Mouse (Mus musculus) spleen, adult 2 months (tissue): Measurements from ENCODE around the gene Tmtc3. TPM values are rescaled to one million over a fixed set of nuclear protein-coding genes. Genes with fewer than 3 reads are reported as not detected.
"Not testable (repeated sequence)": the region's sequence is repeated elsewhere in the genome, so short reads cannot be mapped to it uniquely, and the experiment has no call there.

ENCODE experiments used
- DNase-seq, 2 experiments: peaks; one replicate each; pipeline versions ENCODE4 v3.0.0 to v3.0.0-alpha.2; 2012 to 2021; ENCODE audit warnings: low spot score in 2 of 2, low read depth in 1 of 2
- H3K27ac ChIP-seq: fragments of 200-500 bp; 2 replicates; pipeline ENCODE4 v1.5.1; 2012; ENCODE audit warnings: low read length, inconsistent platforms; ENCODE audit not compliant: insufficient read depth
- H3K27me3 ChIP-seq: fragments of 200-500 bp; 2 replicates; pipeline ENCODE4 v1.6.1; 2012; ENCODE audit warnings: mild to moderate bottlenecking, moderate library complexity, low read length, inconsistent platforms; ENCODE audit not compliant: control insufficient read depth, insufficient read depth
- H3K36me3 ChIP-seq: fragments of 200-500 bp; 2 replicates; pipeline ENCODE4 v1.6.1; 2012; ENCODE audit warnings: mild to moderate bottlenecking, low read length, inconsistent platforms; ENCODE audit not compliant: control insufficient read depth, insufficient read depth
- H3K4me1 ChIP-seq: fragments of 200-500 bp; 2 replicates; pipeline ENCODE4 v1.6.1; 2011; ENCODE audit warnings: inconsistent platforms; ENCODE audit not compliant: control insufficient read depth, insufficient read depth, insufficient read length
- H3K4me3 ChIP-seq: fragments of 200-500 bp; 2 replicates; pipeline ENCODE4 v1.5.1; 2011; ENCODE audit warnings: mild to moderate bottlenecking, inconsistent platforms; ENCODE audit not compliant: insufficient read depth, insufficient read length; ENCODE audit errors: extremely low read depth
- CTCF ChIP-seq: fragments of 200-500 bp; IDR thresholded peaks from 2 replicates; pipeline ENCODE4 v1.5.1; 2011; ENCODE audit warnings: mild to moderate bottlenecking, inconsistent platforms; ENCODE audit not compliant: insufficient read depth, insufficient read length, insufficient replicate concordance; ENCODE audit errors: extremely low read depth
- POLR2A ChIP-seq: fragments of 200-500 bp; IDR thresholded peaks from 2 replicates; pipeline ENCODE4 v1.6.1; 2011; ENCODE audit warnings: low read depth, low read length, inconsistent platforms
- WGBS: fragments of 180-500 bp; shearing (Covaris S2); methylation state at CpG from one replicate; pipeline ENCODE4 v1.1.7; 2018; 5-methylcytosine and 5-hydroxymethylcytosine counted together
- polyA plus RNA-seq: library from polyadenylated mRNA; depleted of rRNA; stranded (reverse); fragments of >200 nt; gene quantifications from 2 replicates; pipeline ENCODE4 v1.2.3, GENCODE M21; 2012; rRNA removed

Gene Tmtc3
- polyA plus RNA-seq, 1 experiment, result 1.6 TPM

DNA sequence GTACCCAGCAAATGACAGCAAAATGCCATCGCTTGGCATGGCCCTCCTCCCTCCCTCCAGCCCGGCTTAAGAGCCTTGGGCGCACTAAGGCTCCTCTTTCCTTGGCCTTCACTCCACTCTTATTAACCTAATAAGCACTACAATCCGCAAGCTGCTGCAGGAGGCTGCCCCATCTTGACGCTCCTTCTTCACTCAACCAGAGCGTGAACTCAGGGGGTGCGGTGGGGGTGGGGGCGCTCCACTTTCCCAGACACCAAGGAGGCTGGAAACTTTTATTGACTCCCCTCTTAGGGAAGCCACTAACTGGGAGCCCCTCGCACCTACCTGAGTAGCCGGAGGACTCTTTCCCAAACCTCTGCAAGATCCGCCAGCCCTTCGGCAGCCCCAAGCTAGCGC, 451 bp downstream of the Tmtc3 start:
- Histone ChIP-seq H3K27ac (peak overlapping the region; percentile 13; the same call in 1 of the 2 replicates), H3K36me3 (no peaks in the 10 kb centered on the region), H3K27me3 (no peaks in the 10 kb centered on the region), H3K4me1 (no peaks in the 10 kb centered on the region), H3K4me3 (peak overlapping the region; percentile 82)
- under 1% methylated on average over 13 of the region's 13 CpGs for WGBS
- TF ChIP-seq CTCF (no peak), POLR2A (no peak)
- DNase-seq, result no peak

DNA sequence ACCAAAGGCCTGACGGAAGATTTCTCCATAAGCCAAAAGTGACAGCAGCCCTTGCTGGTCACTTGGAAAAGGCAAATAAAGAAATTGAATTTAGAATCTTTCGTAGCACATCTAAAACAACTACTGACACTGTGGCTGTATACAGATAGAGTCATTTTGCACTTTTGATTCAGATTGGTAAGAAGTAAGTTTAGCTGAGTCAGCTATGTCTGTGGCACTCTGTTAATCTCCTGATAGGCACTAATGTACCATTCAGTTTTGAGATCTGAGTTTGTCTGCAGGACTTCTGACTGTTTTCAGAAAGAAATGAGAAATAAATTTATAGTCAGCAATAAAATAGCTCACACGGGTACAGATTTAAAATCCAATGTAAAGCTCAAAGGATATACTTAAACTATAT, 7.6 kb downstream of the Tmtc3 start:
- TF ChIP-seq POLR2A, result no peak
- TF ChIP-seq CTCF, result no peak
- Histone ChIP-seq H3K27me3 (no peaks in the 10 kb centered on the region), H3K27ac (no peak overlapping the region), H3K4me3 (no peak overlapping the region), H3K36me3 (0 out of 2 replicates have a peak, but pooled peaks cover 2% of the 10 kb centered on the region), H3K4me1 (no peaks in the 10 kb centered on the region)
- WGBS, result 95% methylated on average over 3 of the region's 3 CpGs
- DNase-seq, result no peak

DNA sequence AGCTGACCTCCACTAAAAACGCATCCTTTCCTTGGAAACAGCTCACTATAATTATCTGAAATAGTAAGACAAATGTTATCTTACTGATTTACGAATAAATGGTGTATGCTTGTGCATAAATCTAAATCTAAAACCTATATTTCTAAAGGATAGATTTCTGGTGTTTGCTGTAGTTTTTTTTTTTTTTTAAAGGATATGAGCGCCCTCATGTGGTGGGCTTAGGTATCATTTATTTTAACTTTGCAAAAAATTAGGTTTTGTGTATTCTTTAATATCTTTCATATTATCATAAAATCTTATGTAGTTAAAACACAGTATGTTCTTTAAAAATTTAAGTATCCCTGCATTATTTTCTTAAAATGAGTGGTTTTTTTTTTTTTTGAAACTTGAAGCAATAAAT, 12.1 kb downstream of the Tmtc3 start:
- H3K4me3 ChIP-seq, result no peak overlapping the region
- no peak for DNase-seq
- WGBS, result 52% methylated on average over 3 of the region's 3 CpGs
- no peak overlapping the region for H3K27ac ChIP-seq
- no peaks in the 10 kb centered on the region for H3K4me1 ChIP-seq
- TF ChIP-seq CTCF (no peak), POLR2A (no peak)
- H3K36me3 ChIP-seq, result 0 out of 2 replicates have a peak, but pooled peaks cover 2% of the 10 kb centered on the region
- no peaks in the 10 kb centered on the region for H3K27me3 ChIP-seq

DNA sequence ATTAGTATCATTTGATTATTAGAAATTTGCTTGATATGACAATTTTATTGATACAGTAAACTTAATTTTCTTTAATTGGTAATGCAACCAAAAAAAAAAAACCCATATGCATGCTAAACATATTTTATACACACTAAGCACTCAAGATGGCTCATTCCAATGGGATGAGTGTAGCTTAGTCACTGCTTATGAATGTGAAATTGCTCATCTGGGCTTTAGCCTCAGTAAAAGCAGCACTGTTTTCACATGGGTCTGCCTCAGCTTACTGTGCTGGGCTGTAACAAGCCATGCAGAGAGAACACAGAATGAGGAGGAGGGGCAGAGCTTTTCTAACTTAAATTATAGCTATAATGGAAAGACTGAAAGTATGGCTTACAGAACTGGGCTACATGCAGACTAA, 26.6 kb downstream of the Tmtc3 start:
- Histone ChIP-seq H3K4me1 (no peaks in the 10 kb centered on the region), H3K36me3 (0 out of 2 replicates have a peak, but pooled peaks cover 1% of the 10 kb centered on the region), H3K4me3 (no peak overlapping the region), H3K27ac (no peak overlapping the region), H3K27me3 (no peaks in the 10 kb centered on the region)
- TF ChIP-seq POLR2A (no peak), CTCF (no peak)
- DNase-seq, result no peak

DNA sequence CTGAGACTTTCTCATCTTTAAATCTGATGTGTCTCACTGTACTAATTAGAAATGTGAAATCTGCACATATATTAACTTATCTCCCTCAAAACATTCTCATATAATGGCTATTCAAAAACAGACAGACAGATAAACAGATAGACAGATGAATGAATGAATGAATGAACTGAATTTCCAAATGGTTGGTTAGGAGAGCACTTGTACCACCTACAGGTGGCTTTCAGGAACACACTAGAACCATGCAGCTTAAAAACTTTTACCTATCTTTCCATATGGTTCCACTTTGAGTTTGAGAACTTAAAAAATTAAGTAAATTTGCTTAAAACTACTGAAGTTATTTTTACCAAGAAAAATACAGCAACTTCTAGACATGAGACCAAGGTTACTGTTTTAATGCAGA, 37.8 kb downstream of the Tmtc3 start:
- Histone ChIP-seq H3K4me3 (no peak overlapping the region), H3K36me3 (no peaks in the 10 kb centered on the region), H3K27me3 (no peaks in the 10 kb centered on the region), H3K4me1 (no peaks in the 10 kb centered on the region), H3K27ac (no peak overlapping the region)
- DNase-seq, result no peak
- TF ChIP-seq CTCF (no peak), POLR2A (no peak)

DNA sequence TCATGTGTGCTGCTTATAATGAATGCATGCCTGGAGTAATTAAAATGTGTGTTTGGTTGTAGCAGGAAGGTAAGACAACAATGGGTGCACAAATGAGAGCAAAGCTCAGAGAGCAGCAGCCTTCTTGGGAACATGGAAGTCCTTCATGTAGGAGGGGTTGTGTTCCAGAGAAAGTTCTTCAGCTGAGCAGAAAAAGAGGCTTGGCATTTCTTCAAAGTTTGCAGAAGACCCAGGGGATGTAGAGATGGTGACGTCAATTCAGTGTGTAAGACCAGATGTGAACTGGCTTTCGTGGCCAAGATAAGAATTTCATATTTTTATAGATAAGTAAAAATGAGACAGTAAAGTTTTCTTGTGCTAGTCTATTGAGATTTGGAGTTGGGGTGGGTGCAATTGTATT, 59.6 kb downstream of the Tmtc3 start:
- DNase-seq, result no peak
- Histone ChIP-seq H3K27me3 (no peaks in the 10 kb centered on the region), H3K4me3 (no peak overlapping the region), H3K36me3 (no peaks in the 10 kb centered on the region), H3K27ac (no peak overlapping the region), H3K4me1 (no peaks in the 10 kb centered on the region)
- no peak for TF ChIP-seq CTCF
- no peak for TF ChIP-seq POLR2A
- 83% methylated on average over 2 of the region's 2 CpGs for WGBS

DNA sequence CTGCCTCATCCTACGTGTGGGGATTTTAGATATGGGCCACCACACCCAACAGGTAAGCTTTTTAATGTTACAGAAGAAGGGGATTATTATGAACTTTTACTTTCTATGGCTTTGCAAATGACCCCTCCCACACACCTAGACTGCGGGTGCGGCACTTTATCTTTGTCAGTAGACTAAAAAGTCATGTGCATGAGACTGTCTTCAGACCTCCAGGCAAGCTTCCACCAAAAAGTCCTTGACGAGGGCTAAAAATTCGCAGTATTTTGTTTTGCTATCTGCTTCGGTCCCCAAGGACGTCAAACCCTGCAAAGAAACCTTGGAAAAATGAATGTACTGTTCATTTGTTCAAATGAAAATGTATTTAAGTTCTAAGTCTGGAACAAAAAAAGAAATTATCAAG, 71.6 kb downstream of the Tmtc3 start:
- H3K27me3 ChIP-seq, result no peaks in the 10 kb centered on the region
- H3K4me3 ChIP-seq, result no peak overlapping the region
- WGBS, result 88% methylated on average over 7 of the region's 7 CpGs
- TF ChIP-seq CTCF, result no peak
- TF ChIP-seq POLR2A, result no peak
- H3K27ac ChIP-seq, result no peak overlapping the region
- DNase-seq, result no peak
- no peaks in the 10 kb centered on the region for H3K36me3 ChIP-seq
- H3K4me1 ChIP-seq, result no peaks in the 10 kb centered on the region

DNA sequence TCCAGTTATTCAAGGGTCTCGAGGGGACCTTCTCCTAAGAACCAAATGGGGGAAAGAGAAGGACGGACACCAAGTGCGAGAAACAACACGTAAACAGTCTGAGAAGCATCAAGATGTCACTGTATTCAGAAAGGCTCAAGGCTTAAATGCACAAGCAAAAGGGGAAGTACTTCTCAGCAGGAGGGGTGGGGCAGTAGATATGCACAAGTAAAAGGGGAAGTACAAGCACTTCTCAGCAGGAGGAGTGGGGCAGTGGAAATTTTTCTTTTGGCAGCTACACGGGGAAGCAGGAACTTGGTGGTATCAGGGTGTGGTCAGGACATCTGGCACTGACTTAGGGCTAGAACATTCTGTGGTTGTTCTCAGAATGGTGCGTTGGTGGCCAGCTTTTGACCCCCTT, 84.8 kb downstream of the Tmtc3 start:
- not testable (repeated sequence) for H3K27me3 ChIP-seq, DNase-seq

More for the DNA sequence above, 84.8 kb downstream of the Tmtc3 start:
- H3K36me3 ChIP-seq, H3K4me1 ChIP-seq, H3K4me3 ChIP-seq, H3K27ac ChIP-seq: not testable (repeated sequence)
- 78% methylated on average over 6 of the region's 6 CpGs for WGBS

Other genes starting within 250 kb of the Tmtc3 start
- gene Gm4301, start 151.7 kb downstream of the Tmtc3 start, polyA plus RNA-seq, result not detected in 2 replicates
- gene Gm4302, start 146.5 kb downstream of the Tmtc3 start, polyA plus RNA-seq, result not detected in 2 replicates
- gene Gm4303, start 141.4 kb downstream of the Tmtc3 start, polyA plus RNA-seq, result not detected in 2 replicates
- not detected in 2 replicates for gene Gm4305, start 136.3 kb downstream of the Tmtc3 start, polyA plus RNA-seq
- gene Gm4307, start 126.0 kb downstream of the Tmtc3 start, polyA plus RNA-seq, result not detected in 2 replicates
- not detected in 2 replicates for gene Gm4312, start 104.8 kb downstream of the Tmtc3 start, polyA plus RNA-seq
- gene Cep290, start 208 bp upstream of the Tmtc3 start, polyA plus RNA-seq, result 0.09 and 0.13 TPM in 2 replicates
- 4.9 and 5.0 TPM in 2 replicates for gene 4930430F08Rik, start 103.1 kb upstream of the Tmtc3 start, polyA plus RNA-seq
- not detected in 2 replicates for gene 1700017N19Rik, start 103.1 kb upstream of the Tmtc3 start, polyA plus RNA-seq